Mouse (Mus musculus) neural tube, embryonic 14.5 days (tissue): Measurements from ENCODE around the gene Magix. TPM values are rescaled to one million over a fixed set of nuclear protein-coding genes. Genes with fewer than 3 reads are reported as not detected.

Experiments used
- ATAC-seq: fragments of 200-750 bp; cut with Nextera tagmentation; 2 replicates; pipeline ENCODE4 v1.8.0; 2017; ENCODE audit warnings: low read depth, mild to moderate bottlenecking, moderate TSS enrichment, moderate library complexity
- H3K27ac ChIP-seq: fragments of 300-500 bp; sonication (generic); 2 replicates; pipeline ENCODE4 v1.5.1; 2014; ENCODE audit warnings: low read depth, mild to moderate bottlenecking, control low read depth, low read length, moderate library complexity, mixed read lengths
- H3K27me3 ChIP-seq: fragments of 300-500 bp; sonication (generic); 2 replicates; pipeline ENCODE4 v1.6.1; 2014; ENCODE audit warnings: low read length; ENCODE audit not compliant: control insufficient read depth, insufficient read depth
- H3K36me3 ChIP-seq: fragments of 300-500 bp; sonication (generic); 2 replicates; pipeline ENCODE4 v1.6.1; 2014; ENCODE audit warnings: low read length, mixed read lengths; ENCODE audit not compliant: control insufficient read depth, insufficient read depth
- H3K4me1 ChIP-seq: fragments of 300-500 bp; sonication (generic); 2 replicates; pipeline ENCODE4 v1.6.1; 2014; ENCODE audit warnings: low read length; ENCODE audit not compliant: control insufficient read depth, insufficient read depth
- H3K4me2 ChIP-seq: fragments of 300-500 bp; sonication (generic); 2 replicates; pipeline ENCODE4 v1.6.1; 2014; ENCODE audit warnings: mild to moderate bottlenecking, low read depth, low read length, control low read depth
- H3K4me3 ChIP-seq: fragments of 300-500 bp; sonication (generic); 2 replicates; pipeline ENCODE4 v1.5.1; 2014; ENCODE audit warnings: low read depth, low read length, control low read depth, mixed read lengths
- H3K9ac ChIP-seq: fragments of 300-500 bp; sonication (generic); replicated peaks from 2 replicates; pipeline ENCODE4 v1.6.1; 2014; ENCODE audit warnings: low read depth, mild to moderate bottlenecking, control low read depth, low read length, mixed read lengths
- H3K9me3 ChIP-seq: fragments of 300-500 bp; sonication (generic); 2 replicates; pipeline ENCODE4 v1.6.1; 2016; ENCODE audit warnings: low read length; ENCODE audit not compliant: control insufficient read depth
- WGBS: fragments of 180-500 bp; shearing (Covaris S2); extraction: QIAGEN DNeasy Blood & Tissue Kit; methylation state at CpG from one replicate; pipeline ENCODE4 v1.1.7; 2014; 5-methylcytosine and 5-hydroxymethylcytosine counted together
- polyA plus RNA-seq: library from polyadenylated mRNA; unstranded; fragments of >200 nt; fragmentation: Nextera tagmentation; extraction: Ambion mirVana; gene quantifications from 2 replicates; pipeline ENCODE4 v1.2.1, GENCODE M21; 2014

Magix gene
- polyA plus RNA-seq, 1 experiment from 2014 or later: 0.20 TPM

DNA sequence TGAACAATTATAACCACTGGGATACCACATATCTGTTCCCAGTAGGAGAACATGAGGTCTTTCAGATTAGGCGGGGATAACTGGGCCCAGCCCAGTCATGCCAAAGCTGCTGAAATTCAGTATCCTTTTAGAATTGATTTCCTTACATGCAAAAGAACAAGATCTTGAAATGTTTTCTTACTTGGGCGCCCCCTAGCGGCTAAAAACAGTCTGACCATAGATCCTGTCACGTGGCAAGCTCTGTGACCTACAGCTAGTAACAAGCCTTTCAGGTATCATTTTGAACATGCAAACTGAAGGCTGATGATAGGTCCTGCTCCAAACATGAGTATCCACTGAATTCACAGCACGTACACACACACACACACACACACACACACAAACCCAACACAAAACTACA is 35.7 kb downstream of the Magix start:
- 12% methylated on average over 5 of the region's 5 CpGs for WGBS
- Histone ChIP-seq H3K4me3 (no peak overlapping the region), H3K9me3 (no peaks in the 10 kb centered on the region), H3K4me1 (no peaks in the 10 kb centered on the region), H3K27me3 (no peaks in the 10 kb centered on the region), H3K36me3 (no peaks in the 10 kb centered on the region; the same call in 1 of the 2 replicates), H3K27ac (no peak overlapping the region), H3K4me2 (no peak overlapping the region), H3K9ac (no peak overlapping the region)
- no peak for ATAC-seq

DNA sequence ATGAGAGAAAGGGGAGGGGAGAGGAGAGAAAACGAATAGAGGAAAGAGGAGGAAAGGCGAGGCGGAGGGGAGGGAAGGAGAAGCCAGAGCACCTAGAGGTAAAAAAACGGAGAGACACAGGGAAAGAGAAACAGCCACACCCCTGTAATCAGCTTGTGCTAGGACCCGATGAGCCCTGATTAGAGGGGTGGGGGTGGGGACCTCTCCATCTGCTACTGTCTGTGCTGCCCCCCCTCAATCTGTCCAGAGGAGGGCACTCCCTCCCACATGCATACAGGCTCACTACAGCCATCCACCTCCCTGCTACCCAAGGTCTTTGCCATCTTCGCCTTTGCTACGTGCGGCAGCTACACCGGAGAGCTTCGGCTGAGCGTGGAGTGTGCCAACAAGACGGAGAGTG is 40.3 kb downstream of the Magix start:
- Histone ChIP-seq H3K9me3 (no peaks in the 10 kb centered on the region), H3K4me2 (peak overlapping the region; percentile 35), H3K27ac (no peak overlapping the region), H3K4me1 (no peaks in the 10 kb centered on the region), H3K36me3 (no peaks in the 10 kb centered on the region; the same call in 1 of the 2 replicates), H3K27me3 (no peaks in the 10 kb centered on the region), H3K9ac (no peak overlapping the region), H3K4me3 (0 out of 2 replicates have a peak overlapping the region, but pooled peaks have one; percentile 12)
- ATAC-seq: no peak
- 46% methylated on average over 12 of the region's 12 CpGs for WGBS

DNA sequence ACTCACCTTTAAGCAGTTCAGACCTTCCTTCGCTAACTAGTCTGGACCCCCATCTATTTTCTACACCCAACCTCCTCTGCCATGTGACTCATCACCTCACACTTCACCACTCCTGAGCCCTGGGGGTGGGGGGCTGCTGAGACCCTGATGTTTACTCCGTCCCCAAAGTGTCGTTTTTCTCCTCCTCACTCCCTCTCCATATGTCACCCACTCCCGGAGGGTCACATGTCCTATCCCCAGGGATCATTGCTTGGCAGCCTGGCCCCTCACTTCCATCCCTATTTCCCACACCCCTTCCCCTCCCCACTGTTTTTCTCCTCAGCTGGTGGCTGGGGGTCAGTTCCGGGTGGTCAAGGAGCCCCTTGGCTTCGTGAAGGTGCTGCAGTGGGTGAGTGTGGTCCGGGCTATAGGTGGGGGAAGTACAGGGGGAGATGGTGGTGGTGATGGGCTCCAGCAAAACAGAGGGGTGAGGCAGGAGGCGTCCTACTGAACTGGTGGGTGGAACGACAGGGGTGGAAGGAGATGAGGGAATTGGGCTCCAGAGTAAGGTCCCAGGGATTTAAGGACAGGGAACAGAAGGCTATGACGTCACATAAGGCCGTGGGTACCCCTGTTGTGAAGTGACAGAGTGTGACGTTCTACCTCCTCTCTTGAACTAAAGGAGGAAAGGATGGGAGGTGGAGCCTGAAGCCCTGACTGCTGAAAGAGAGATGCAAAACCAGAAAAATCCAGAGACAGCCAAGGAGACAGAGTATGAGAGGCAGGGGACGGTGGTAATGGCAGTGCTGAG is 41.3 kb downstream of the Magix start:
- no peaks in the 10 kb centered on the region for H3K4me1 ChIP-seq
- peak overlapping the region; percentile 57 for H3K4me2 ChIP-seq
- H3K9me3 ChIP-seq: no peaks in the 10 kb centered on the region
- H3K27me3 ChIP-seq: no peaks in the 10 kb centered on the region
- H3K36me3 ChIP-seq: no peaks in the 10 kb centered on the region; the same call in 1 of the 2 replicates
- H3K27ac ChIP-seq: peak overlapping the region; percentile 72
- peak overlapping the region; percentile 44 for H3K4me3 ChIP-seq
- peak; percentile 55 for ATAC-seq
- H3K9ac ChIP-seq: peak overlapping the region; percentile 65; the same call in 1 of the 2 replicates
- WGBS: 22% methylated on average over 13 of the region's 13 CpGs

DNA sequence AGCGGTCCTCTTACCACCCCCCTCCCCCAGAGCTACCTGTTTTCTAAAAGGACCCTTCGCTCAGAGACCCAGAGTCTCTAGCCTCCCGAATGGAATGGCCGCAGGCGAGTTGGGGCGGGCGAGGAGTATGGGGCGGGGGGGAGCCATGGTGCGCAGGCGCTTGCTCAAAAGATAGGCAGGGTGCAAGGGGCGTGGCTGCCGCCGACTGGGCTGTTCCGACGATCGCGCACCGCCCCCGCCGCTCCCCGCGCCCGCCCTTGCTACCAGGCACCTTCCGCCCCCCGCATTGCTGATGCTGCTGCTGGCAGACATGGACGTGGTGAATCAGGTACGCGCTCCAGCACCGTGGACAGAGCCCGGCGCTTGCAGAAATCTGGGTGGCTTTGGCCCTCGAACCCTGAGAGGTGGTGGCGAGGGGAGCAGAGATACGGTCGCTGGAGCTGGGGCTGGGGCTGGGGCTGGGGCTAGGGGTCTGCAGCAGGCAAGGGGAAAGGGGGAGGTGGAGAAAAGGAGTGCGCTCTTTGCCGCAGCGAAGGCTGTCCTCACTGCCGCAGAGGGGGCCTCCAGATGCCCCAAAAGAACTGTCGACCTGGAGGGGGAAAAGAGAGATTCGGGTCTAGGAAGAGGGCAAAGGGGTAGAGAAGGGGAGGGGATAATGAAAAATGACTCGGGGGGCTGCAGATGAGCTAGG is 42.5 kb downstream of the Magix start, which contains the start of gene Syp:
Gene Syp (plus strand): TSS at position 71 of the 691 bp plus-strand sequence.
- no peaks in the 10 kb centered on the region for H3K9me3 ChIP-seq
- peak within 1 kb of the TSS; percentile 65 for H3K9ac ChIP-seq
- H3K27me3 ChIP-seq: no peaks in the 10 kb centered on the region
- 14% methylated on average over 20 of the region's 42 CpGs for WGBS
- H3K4me2 ChIP-seq: peak within 1 kb of the TSS; percentile 57
- no peaks in the 10 kb centered on the region for H3K36me3 ChIP-seq
- H3K27ac ChIP-seq: peak within 1 kb of the TSS; percentile 72
- H3K4me1 ChIP-seq: no peaks in the 10 kb centered on the region
- H3K4me3 ChIP-seq: peak within 1 kb of the TSS; percentile 44
- peak; percentile 84 for ATAC-seq

- no peaks in the 10 kb centered on the region for H3K4me1 ChIP-seq
- H3K27ac ChIP-seq: no peak overlapping the region
- H3K4me2 ChIP-seq: no peak overlapping the region
- no peak overlapping the region for H3K4me3 ChIP-seq
- H3K9me3 ChIP-seq: no peaks in the 10 kb centered on the region
- H3K27me3 ChIP-seq: no peaks in the 10 kb centered on the region
- H3K9ac ChIP-seq: no peak overlapping the region
- WGBS: 82% methylated on average over 3 of the region's 3 CpGs
- no peak for ATAC-seq
- H3K36me3 ChIP-seq: no peaks in the 10 kb centered on the region
Measured at GRCm38 (mm10) chrX:7635101-7635500, 46.0 kb downstream of the Magix start.

DNA sequence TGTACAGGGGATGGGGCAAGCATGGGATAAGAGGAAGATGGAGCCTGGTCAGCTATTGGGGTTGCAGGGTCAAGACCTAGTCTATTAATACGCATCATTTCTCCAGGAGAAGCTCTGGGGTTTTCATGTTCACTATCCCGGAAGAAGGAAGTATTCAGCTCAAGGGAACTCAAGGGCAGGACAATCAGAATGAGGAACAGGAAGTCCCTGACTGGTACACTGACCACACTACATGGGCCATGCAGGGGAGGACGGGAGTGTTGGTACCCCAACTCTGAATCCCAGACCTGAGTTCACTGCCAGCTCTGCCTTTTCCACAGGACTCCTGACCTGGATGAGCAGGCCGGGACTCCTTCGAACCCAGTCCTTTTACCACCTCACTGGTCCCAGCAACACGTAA is 48.5 kb downstream of the Magix start:
- H3K9ac ChIP-seq: no peak overlapping the region
- no peaks in the 10 kb centered on the region for H3K27me3 ChIP-seq
- no peak overlapping the region for H3K4me3 ChIP-seq
- H3K4me1 ChIP-seq: no peaks in the 10 kb centered on the region
- no peak overlapping the region for H3K4me2 ChIP-seq
- H3K36me3 ChIP-seq: no peaks in the 10 kb centered on the region
- no peak for ATAC-seq
- WGBS: 87% methylated on average over 6 of the region's 6 CpGs
- no peaks in the 10 kb centered on the region for H3K9me3 ChIP-seq
- no peak overlapping the region for H3K27ac ChIP-seq

Other genes starting within 250 kb of the Magix start
- gene Foxp3, start 107.6 kb downstream of the Magix start, polyA plus RNA-seq: 0.11 and 0.32 TPM in 2 replicates
- 6.2 and 7.3 TPM in 2 replicates for gene Ppp1r3f, start 107.0 kb downstream of the Magix start, polyA plus RNA-seq
- 27.0 and 29.6 TPM in 2 replicates for gene Ccdc22, start 75.7 kb downstream of the Magix start, polyA plus RNA-seq
- gene Cacna1f, start 74.2 kb downstream of the Magix start, polyA plus RNA-seq: 0.12 and 0.23 TPM in 2 replicates
- gene Syp, start 42.8 kb downstream of the Magix start, polyA plus RNA-seq: 81.4 and 149 TPM in 2 replicates
- gene Prickle3, start 24.0 kb downstream of the Magix start, polyA plus RNA-seq: 1.3 and 2.0 TPM in 2 replicates
- 12.5 and 23.2 TPM in 2 replicates for gene Plp2, start 9.9 kb downstream of the Magix start, polyA plus RNA-seq
- gene Gpkow, start 15.9 kb upstream of the Magix start, polyA plus RNA-seq: 50.0 and 55.7 TPM in 2 replicates
- 22.3 and 23.6 TPM in 2 replicates for gene Wdr45, start 33.1 kb upstream of the Magix start, polyA plus RNA-seq
- 0.47 and 2.9 TPM in 2 replicates for gene Gm45208, start 41.0 kb upstream of the Magix start, polyA plus RNA-seq
- gene Praf2, start 47.2 kb upstream of the Magix start, polyA plus RNA-seq: 137 and 147 TPM in 2 replicates
- 55.9 and 57.1 TPM in 2 replicates for gene Ccdc120, start 69.7 kb upstream of the Magix start, polyA plus RNA-seq
- gene Tfe3, start 81.3 kb upstream of the Magix start, polyA plus RNA-seq: 16.6 and 23.8 TPM in 2 replicates
- 57.3 and 74.5 TPM in 2 replicates for gene Gripap1, start 108.5 kb upstream of the Magix start, polyA plus RNA-seq
- gene Kcnd1, start 141.0 kb upstream of the Magix start, polyA plus RNA-seq: 5.8 and 7.7 TPM in 2 replicates
- gene Otud5, start 160.1 kb upstream of the Magix start, polyA plus RNA-seq: 26.8 and 28.1 TPM in 2 replicates
- 20.7 and 22.9 TPM in 2 replicates for gene Pim2, start 197.0 kb upstream of the Magix start, polyA plus RNA-seq
- gene Slc35a2, start 202.8 kb upstream of the Magix start, polyA plus RNA-seq: 23.6 and 25.1 TPM in 2 replicates
- 184 and 191 TPM in 2 replicates for gene Pqbp1, start 218.0 kb upstream of the Magix start, polyA plus RNA-seq
- gene Timm17b, start 218.1 kb upstream of the Magix start, polyA plus RNA-seq: 146 and 167 TPM in 2 replicates
- not detected in 2 replicates for gene Gm10491, start 226.6 kb upstream of the Magix start, polyA plus RNA-seq
- not detected in 2 replicates for gene Gm10490, start 228.3 kb upstream of the Magix start, polyA plus RNA-seq
- gene Pcsk1n, start 238.6 kb upstream of the Magix start, polyA plus RNA-seq: 245 and 258 TPM in 2 replicates
- not detected in 2 replicates for gene Eras, start 247.4 kb upstream of the Magix start, polyA plus RNA-seq